Mouse (Mus musculus): ENCODE measurements at regions not wholly inside any gene's neighbourhood (a gene's known extent, or its start where the extent isn't known, plus 50 kb on each side); places are given as distances from the start of the nearest gene placed in this dataset.

GRCm38 (mm10) chr9:63896073-63896807, 125.6 kb downstream of the Smad6 start:
- DNase-seq (ENCODE audit: low spot score) = no peak

- no peak for DNase-seq (ENCODE audit: low spot score)
Measured at GRCm38 (mm10) chr9:63892235-63892971, 129.5 kb downstream of the Smad6 start.

- no peak for DNase-seq (ENCODE audit: low spot score)
Measured at GRCm38 (mm10) chr9:63890717-63891116, 131.1 kb downstream of the Smad6 start.

GRCm38 (mm10) chr9:63889570-63889969, 131.8 kb upstream of the Smad3 start:
- no peak for DNase-seq (ENCODE audit: low spot score)

GRCm38 (mm10) chr9:63884971-63885370, 127.2 kb upstream of the Smad3 start:
- DNase-seq (ENCODE audit: low spot score) = no peak

GRCm38 (mm10) chr9:63883738-63884520, 126.1 kb upstream of the Smad3 start:
- DNase-seq (ENCODE audit: low spot score) = no peak

GRCm38 (mm10) chr9:63881692-63882091, 123.9 kb upstream of the Smad3 start:
- DNase-seq (ENCODE audit: low spot score) = no peak

GRCm38 (mm10) chr9:63881261-63881563, 123.4 kb upstream of the Smad3 start:
- DNase-seq (ENCODE audit: low spot score) = no peak

GRCm38 (mm10) chr9:63880487-63881260, 122.9 kb upstream of the Smad3 start:
- DNase-seq (ENCODE audit: low spot score) = no peak

- no peak for DNase-seq (ENCODE audit: low spot score)
Measured at GRCm38 (mm10) chr9:63879710-63880428, 122.1 kb upstream of the Smad3 start.

- DNase-seq (ENCODE audit: low spot score) = no peak
Measured at GRCm38 (mm10) chr9:63877864-63878263, 120.1 kb upstream of the Smad3 start.

GRCm38 (mm10) chr9:63876886-63877285, 119.1 kb upstream of the Smad3 start:
- no peak for DNase-seq (ENCODE audit: low spot score)

- no peak for DNase-seq (ENCODE audit: low spot score)
Measured at GRCm38 (mm10) chr9:63876023-63876422, 118.2 kb upstream of the Smad3 start.

GRCm38 (mm10) chr9:63875193-63875592, 117.4 kb upstream of the Smad3 start:
- DNase-seq (ENCODE audit: low spot score) = no peak

- no peak for DNase-seq (ENCODE audit: low spot score)
Measured at GRCm38 (mm10) chr9:63864350-63864749, 106.6 kb upstream of the Smad3 start.

- no peak for DNase-seq (ENCODE audit: low spot score)
Measured at GRCm38 (mm10) chr9:63863328-63863727, 105.5 kb upstream of the Smad3 start.

GRCm38 (mm10) chr9:63862427-63862826, 104.6 kb upstream of the Smad3 start:
- DNase-seq (ENCODE audit: low spot score) = no peak

- no peak for DNase-seq (ENCODE audit: low spot score)
Measured at GRCm38 (mm10) chr9:63861418-63861817, 103.6 kb upstream of the Smad3 start.

GRCm38 (mm10) chr9:63860196-63860595, 102.4 kb upstream of the Smad3 start:
- DNase-seq (ENCODE audit: low spot score) = no peak

GRCm38 (mm10) chr9:63856065-63856736, 98.4 kb upstream of the Smad3 start:
- no peak for DNase-seq (ENCODE audit: low spot score)

GRCm38 (mm10) chr9:63851809-63852208, 94.0 kb upstream of the Smad3 start:
- DNase-seq (ENCODE audit: low spot score) = no peak

All from testis, postnatal 14 days (tissue).